Mouse (Mus musculus): ENCODE data around the gene Grk3. TPM values are rescaled to one million over a fixed set of nuclear protein-coding genes. Genes with fewer than 3 reads are reported as not detected.

The Grk3 gene
- total RNA-seq, 2 experiments from 2014 or later = 71.1 to 83.1 TPM

DNA sequence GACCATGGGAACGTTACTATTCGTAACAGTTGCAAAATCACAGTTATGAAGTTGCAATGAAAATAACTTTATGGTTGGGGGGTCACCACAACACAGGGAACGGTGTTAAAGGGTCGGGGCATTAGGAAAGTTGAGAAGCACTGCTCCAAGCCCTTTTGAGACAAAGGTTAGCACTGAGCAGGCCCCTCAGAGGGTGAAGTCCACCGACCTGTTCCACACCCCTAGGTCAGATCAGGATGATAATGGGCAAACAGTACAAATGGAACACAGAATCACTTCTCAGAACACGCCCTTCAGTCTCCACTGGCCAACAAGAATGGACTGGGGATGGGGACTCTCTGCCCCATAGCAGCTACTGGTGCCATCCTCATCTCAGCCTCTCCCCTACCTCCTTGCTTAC, 142.6 kb downstream of the Grk3 start:
- DNase-seq (ENCODE audit: low spot score in 2 of 2) = no peak

DNA sequence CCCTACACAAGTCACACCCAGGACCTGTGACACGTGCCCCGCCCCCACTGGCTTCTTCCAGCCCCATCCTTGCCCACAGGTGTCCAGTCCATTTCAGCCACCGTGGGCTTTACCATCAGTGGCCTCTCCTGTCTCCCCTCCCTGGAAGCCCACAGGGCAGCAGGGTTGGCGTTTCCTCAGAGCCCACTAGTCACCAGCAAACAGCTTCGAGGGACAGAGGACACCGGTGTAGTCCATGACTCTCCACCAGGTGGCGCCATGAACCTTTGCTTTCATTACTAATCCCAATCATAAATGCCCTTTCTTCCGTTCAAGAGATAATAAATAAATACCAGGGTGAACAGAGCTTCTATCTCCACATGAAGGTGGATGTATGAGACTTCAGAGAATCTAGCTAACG, 144.9 kb downstream of the Grk3 start:
- DNase-seq (ENCODE audit: low spot score in 2 of 2) = peak; percentile 71 to 84

DNA sequence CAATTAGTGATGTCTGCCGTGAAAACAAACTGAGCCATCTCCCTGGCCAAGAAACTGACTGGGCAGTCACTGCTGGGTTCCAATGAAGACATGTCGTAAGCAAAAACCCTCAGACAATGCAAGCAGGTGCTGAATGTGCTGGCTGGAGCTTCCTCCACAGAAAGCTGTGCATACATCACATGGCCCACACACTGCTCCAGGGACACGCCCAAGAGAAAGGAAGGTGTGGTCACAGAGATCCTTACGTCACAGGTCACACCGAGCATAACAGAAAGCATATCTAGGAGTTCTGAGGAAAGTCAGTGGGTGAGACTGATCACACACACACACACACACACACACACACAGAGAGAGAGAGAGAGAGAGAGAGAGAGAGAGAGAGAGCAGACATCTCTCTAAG, 147.0 kb downstream of the Grk3 start:
- no peak for DNase-seq (ENCODE audit: low spot score in 2 of 2)

DNA sequence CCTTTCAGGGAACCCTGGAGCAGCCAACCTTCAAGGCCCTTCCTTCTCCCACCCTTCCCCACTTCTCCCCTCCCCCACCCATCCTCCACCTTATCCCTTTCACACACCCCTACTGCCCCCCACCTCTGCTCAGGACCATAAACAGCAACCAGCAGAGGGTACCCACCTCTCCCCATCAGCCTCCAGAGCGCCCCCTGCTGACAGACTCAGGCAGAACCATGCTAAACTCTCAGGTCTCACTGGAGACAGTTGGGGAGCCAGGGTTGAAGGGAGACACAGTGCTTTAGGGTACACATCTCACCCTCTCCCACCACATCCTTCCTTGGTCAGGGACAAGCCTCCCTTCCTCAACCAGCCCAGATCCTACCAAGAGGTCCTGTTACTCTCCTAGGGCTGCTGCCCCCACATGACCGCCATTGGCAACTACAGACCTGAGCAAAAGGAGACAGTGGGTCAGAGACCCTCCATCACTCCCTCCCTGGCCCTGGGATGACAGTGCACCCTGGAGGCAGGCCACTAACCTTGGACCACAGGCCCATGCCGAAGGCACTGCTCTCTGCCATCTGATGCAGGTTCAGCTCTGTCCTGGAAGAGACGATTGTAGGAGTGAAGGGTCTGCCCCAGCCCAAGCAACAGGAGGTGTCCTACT, 150.7 kb downstream of the Grk3 start:
- DNase-seq (ENCODE audit: low spot score in 2 of 2) = peak; percentile 64 to 76

Other genes starting within 250 kb of the Grk3 start
- gene Myo18b, start 119.4 kb downstream of the Grk3 start, total RNA-seq (2021) = 1 to 10 TPM; 1.1 to 1.7 TPM
- gene Crybb2, start 54.3 kb upstream of the Grk3 start, total RNA-seq (2021) = not detected
- 1 to 10 TPM; 1.4 to 1.6 TPM for gene Crybb3, start 65.8 kb upstream of the Grk3 start, total RNA-seq (2021)
- gene 2900026A02Rik, start 205.4 kb upstream of the Grk3 start, total RNA-seq (2021) = 10 to 100 TPM; 37.3 to 39.1 TPM
- gene Tmem211, start 211.1 kb upstream of the Grk3 start, total RNA-seq (2021) = not detected